Mouse (Mus musculus) cerebellum, postnatal 14 days (tissue): ENCODE results near the gene Psmc1.

Experiments
- DNase-seq, 2 experiments: peaks; one replicate each; pipeline ENCODE4 v3.0.0; 2021; ENCODE audit warnings: mixed read lengths in 2 of 2

Gene Psmc1

DNA sequence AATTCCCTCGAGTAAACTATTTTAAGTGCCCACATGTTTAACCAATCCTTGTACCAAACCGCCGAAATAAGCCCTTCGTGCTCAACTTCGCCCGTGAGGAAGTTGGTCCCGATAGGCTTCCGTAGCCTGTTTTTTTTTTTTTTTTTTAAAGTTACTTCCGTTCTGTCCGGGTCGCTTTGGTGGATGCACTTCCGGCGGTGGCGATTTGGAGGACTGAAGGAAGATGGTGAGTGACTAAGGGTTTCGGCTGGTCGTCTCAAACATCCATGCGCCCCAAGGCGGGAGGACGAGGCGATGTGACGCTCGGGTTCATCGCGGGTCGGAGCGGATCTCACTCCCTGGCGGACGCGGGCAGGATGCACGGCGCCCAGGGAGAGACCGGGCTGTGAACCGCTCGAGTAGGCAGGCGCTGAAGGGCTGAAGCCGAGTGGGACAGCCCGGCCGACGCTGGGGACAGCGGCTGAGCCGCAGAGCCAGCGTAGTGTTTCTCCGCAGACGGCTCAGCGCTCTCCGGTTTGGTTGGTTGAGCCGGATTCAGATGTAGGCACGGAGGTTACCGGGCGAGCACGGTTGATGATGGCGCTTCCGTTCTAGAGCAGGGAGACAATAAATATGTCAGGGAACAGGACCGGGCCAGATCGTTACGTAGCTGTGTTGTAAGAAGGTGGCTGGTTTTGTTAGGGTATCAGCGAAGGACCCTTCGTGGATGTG, at the start of gene Psmc1:
Gene Psmc1, plus strand, starts transcription at position 169 of the 711 bp plus-strand sequence.
- peak; percentile 88 for DNase-seq

DNA sequence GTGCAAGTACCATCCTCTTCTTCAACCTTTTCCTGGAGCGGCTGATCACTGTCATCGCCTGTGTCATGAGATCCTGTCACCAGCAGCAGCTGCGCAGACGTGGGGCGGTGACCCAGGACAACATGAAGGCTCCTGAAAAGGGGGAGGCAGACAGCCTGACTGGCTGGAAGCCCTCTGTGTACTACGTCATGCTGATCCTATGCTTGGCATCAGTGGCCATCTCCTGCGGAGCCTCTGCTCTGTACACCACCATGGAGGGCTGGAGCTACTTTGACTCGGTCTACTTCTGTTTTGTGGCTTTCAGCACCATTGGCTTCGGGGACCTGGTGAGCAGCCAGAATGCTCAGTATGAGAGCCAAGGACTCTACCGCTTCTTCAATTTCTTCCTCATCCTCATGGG, 48.9 kb upstream of the Psmc1 start:
- peak; percentile 22 to 27 for DNase-seq

DNA sequence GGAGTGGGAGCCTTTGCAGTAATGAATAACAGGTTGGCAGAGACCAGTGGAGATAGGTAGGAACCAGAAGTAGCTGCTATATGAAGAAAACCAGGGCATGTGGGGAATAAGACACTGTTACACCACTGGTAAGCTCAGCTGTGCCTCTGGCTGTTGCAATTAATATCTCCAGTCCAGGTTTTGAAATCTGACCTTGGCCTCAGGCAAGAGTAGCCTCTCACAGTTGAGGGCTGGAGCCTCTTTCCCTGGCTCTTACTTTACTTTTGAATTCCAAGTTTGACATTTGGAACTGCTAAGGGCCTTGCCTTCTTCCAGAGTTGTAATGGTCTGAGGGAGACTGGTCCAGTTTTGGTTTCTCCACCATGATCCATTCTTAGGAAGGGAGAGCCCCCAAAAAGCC, 48.1 kb upstream of the Psmc1 start:
- DNase-seq = no peak

DNA sequence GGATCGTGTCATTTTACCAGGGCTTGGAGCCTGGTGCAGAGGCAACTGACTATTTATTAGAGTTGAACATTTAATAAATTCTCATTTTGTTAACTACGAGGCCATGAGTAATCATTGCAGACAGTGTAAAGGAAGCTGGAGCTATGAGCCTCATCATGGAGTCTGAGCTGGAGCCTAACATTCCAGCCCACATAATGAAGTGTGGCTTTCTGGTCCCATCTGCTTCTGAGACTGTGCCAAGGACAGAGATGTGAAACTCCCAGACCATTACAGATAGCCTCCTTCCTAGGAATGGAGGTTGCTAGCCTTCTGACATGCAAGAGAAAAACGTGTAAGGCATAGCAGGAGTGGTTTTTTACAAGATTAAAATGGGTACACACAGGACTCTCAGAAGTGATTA, 47.4 kb upstream of the Psmc1 start:
- no peak for DNase-seq

DNA sequence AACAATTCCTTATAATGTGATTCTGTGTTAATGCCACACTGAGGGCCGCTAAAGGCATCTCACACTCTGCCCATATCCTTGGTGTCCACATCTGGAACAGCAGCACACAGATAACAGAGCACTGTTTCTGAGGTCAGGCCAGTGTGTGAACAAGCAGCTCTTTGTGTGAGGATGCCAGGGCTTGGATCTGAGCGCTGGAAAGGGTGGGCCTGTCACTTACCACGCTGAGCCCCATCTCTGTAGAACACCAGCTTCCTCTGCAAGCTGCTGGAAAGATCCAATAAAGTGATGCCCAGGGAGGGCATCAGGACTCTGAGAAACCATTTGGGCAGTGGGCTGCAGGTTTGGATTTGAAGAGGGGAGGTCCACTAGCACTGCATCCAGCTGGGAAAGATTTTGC, 44.8 kb upstream of the Psmc1 start:
- DNase-seq = no peak

DNA sequence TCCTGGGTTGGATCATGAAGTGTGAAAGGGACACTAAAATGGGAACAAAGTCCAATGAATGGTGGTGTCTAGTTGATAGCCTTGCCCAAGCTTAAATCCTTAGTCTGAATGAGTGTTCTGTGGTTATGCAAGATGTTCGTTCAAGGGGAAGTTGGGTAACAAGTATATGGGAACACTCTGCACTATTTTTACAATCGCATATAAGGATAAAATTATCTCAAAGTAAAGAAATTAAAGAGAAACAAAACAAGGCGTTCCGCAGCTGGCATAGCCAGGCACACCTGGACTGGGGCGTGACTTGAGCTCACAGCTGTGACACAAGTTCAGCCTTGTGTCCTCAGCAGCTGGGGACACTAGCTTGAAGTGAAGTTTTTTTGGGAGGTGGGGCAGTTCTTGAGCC, 42.5 kb upstream of the Psmc1 start:
- no peak for DNase-seq

DNA sequence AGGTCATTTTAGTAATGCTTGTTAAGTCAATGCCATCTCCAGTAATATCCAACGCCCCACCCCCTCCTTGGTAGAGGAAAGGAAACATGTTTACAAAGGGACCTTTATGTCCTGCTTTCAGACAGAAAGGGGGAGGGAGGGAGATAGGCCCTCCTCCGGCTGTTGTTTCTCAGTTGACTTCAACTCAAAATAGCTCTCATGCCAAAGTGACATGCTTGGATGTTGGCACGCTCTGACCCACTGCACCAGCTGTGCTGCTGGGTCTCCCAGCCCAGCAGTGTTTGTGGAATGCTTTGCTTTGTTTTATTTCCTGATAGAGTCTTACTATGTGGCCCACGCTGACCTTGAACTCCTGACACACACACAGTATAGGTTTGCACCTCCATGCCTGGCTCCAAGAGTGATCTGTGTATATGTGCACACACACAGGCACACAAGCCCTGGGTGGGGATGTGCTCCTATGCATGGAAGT, 36.7 kb upstream of the Psmc1 start:
- DNase-seq = peak in 1 of 2 experiments; percentile 12

DNA sequence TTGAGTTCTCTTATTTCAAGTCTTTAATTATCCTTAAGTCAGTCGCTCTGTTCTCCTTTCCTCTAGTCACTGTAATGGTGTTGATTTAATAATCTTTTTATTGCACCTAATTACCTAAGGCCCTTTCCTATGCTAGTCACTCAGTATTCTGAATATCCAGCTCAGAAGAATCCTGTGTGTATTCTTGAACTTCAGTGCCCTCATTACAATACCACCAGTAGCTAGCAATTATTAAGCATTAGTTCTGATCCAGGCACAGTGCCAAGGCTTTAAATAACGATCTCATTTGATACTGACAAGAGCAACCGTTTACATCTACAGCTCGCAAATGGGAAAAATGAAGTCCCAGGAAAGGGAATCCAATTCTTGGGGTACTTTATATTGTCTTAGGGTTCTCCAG, 34.2 kb upstream of the Psmc1 start:
- no peak for DNase-seq

DNA sequence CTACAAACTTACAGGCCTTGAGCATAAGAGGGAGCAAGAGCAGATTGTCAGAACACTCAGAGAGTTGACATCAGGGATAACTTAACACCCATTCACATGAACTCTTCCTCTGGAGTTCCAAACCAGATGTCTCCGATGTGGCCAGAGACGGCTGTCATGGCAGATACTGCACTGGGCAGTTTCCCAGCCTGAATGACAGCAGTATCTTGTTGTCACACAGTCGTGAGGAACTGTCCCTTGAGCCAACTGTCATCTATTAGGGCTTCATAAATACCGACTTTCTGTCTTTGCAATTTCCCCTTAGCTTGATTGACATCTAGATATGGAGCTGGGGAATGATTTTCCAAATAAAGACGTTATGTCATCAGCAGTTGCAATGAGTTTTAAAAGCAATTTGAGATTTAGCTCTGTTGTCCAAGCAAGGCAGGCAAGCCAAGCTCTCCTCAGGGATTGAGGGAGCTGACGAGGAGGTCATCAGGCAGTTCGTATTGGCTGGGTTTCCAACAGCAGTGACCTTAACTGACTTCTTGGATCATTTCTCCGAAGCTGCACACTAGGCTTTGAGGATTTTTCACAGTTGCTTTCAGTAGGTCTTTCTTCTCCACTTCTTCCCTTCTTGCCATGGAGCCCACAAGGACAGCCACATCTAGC, 30.2 kb upstream of the Psmc1 start:
- DNase-seq = no peak

DNA sequence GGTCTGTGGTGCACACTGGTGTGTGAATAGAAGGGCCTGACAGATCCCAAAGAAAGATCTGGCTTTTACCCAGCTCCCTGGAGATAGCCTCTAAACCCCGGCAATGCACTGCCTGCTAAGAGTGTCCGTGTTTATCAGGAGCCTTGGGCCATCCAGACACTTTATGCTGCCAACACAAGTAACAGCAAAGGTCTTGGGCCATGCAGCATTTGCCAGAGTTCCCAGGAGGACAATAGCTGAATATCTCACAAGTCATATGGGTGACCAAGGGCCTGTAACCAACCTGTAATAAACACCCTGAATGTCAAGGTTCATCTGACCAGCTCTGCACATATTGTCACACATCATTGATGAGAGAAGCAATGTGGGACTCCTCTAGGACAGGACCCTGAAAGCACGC, 21.9 kb upstream of the Psmc1 start:
- DNase-seq = no peak

DNA sequence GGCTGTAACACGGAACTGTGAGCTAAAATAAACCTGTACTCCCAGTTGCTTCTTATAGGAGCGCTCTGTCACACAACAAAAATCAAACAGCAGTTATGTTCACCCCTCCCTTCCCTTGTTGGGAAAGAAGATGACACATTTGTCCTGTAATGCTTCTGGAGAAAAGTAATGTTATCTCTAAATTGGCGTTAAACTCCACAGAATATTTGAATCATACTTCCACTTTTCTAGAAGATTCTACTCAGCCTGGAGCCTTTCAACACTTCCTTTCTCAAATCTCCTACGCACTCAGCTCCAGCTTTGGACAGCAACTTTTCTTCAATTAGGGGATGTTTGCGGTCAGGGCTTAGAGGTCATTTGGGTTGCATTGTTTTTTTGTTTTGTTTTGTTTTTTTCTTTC, 20.7 kb upstream of the Psmc1 start:
- no peak for DNase-seq

DNA sequence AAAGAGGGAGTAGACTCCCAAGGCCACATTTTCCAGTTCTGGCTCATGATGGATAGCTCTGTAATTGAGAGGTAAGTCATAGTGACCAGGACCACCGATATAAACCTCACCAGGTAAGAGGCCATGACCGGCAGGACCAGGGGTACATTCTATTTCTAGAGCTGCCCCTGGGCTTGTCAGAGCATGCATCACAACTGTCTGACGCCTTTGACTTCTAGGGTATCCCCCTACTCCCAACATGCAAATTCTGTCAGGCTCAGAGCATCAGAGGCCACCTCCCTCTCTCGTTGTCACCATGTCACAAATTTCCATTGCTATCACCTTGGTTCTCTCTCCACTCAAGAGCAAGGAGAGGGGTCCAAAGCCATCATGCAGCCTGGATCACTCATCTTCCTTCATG, 19.2 kb upstream of the Psmc1 start:
- no peak for DNase-seq

DNA sequence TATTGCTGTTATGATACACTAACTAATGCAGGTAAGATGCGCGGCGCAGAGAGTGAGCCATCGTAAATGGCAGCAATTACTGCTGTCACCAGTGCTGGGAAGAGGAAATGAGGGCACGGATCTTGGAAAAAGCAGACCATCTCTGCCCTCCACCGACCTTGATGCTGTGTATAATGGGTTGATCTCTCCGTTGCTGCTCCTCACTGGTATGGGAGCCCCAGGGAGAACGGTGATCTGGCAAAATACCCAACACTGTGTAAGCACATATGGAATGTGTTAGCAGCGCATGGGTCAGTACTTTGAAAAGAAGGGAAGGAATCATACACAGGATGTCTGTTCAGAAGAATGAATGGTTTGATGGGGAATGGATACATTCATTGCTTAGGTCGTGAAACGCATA, 16.9 kb upstream of the Psmc1 start:
- no peak for DNase-seq

DNA sequence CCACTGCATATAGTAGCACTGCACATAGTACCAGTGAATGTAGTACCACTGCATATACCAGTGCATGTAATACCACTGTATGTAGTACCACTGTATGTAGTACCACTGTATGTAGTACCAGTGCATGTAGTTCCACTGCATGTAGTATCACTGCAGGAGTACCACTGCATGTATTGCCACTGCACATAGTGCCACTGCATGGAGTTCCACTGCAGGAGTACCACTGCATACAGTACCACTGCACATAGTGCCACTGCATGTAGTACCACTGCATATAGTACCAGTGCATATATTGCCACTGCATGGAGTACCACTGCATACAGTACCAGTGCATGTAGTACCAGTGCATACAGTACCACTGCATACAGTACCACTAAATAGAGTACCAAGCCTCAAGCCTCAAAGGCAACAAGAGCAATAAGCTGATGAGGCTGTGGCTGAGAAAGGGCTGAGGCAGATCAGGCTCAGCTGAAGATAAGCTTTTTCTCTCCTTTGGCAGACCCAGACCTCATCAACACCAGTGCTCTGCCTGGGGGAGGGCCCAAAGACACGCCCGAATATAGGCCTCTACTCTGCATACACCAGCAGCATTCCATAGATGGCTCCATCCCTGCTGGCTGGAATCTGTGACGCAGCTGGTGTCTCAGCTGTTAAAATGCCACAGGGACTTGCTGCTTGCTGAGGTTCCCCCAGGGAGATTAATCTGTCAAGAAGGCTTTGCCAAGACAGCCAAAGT, 9.8 kb upstream of the Psmc1 start:
- no peak for DNase-seq

DNA sequence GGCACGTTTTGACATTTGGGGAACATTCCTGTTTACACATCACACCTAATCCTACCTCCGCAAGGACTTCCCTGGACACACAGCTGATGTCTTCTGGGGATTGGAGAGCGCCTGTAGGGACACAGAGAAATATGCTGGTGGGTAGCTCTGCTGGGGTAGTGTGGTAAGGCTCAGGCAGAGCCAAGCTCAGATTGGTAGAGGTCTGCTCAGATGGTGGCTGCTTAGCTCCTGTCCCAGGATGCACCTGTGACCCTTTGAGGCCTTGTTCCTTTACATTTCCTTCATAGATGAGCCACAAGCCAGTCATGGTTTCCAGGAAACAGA, 9.3 kb upstream of the Psmc1 start:
- DNase-seq = no peak

DNA sequence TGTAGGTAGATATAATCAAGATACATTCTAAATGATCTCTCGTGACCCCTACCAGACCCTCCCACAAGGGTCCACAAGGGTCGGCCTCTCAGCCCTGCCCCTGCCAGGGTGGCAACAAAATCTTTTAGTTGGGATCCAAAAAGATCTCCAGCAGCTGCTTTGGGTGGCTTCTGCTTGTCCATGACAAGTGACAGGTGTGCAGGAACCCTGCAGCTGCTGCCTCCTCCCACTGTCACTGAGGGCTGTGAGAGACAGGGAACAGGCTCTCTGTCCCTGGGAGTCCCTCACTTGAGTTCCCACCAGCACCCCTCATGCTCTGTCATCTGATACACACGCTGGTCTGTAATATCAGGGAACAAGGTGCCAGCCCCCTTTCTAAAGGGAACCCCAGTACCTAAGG, 8.3 kb upstream of the Psmc1 start:
- no peak for DNase-seq

DNA sequence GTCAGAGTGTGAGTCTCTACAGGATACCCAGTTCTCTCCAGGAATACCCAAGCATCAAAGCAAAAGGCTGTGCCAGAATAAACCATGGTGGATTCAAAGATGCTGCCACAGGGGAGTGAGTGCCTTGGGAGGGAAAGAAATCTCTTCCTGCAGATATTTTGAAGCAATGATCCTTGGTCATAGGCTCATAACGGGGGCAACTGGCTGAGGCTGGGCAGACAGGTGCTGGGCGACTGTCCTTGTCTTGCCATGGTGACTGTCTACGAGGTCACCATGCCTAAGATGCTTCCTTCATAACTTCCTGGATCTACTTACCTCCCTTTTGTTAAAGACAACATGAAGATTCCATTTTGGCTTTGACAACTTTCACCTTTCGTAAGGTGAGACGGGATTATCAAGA, 5.4 kb upstream of the Psmc1 start:
- DNase-seq = no peak

DNA sequence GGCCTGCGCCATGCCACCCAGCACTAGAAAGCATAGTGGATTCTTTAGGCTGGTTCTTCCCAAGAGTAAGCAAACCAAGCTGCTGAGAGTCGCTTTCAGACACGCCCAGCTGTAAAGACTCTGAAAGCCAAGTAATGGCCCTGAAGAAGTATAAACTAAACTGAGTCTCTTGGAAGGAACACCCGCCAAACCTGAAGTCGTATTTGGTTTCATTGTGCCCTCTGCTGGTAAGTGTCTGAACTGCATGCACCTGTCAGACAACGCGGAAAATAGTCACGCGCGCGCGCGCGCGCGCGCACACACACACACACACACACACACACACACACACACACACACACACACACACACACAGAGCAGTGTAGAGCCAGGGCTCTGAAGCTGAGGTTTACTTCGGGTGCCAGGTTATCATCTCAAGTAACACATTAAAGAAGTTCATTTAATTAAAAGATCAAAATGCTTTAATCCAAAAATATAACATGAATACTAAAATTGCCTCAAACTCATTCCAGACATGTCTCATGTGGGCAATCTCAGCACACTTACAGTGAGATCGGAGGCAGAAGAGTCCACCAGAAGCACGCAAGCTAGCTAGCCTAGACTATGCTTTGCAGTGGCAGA, 3.6 kb upstream of the Psmc1 start:
- peak; percentile 89 to 95 for DNase-seq

DNA sequence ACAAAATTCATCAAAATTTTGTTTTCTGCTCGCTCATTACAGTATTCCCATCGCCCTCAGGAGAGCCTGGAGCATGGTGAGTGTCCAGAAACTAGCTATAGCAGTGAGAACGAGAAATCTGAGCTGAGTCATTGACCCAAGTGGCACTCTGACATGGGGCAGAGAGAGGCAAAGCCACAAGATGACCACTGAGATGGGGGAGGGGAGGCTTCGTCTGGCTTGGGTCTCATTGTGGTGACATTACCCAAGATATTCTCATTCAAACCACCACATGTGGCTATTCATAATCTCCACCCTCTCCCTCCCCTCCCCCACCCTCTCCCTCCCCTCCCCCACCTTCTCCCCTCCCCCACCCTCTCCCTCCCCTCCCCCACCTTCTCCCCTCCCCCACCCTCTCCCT, 2.5 kb upstream of the Psmc1 start:
- DNase-seq = no peak

DNA sequence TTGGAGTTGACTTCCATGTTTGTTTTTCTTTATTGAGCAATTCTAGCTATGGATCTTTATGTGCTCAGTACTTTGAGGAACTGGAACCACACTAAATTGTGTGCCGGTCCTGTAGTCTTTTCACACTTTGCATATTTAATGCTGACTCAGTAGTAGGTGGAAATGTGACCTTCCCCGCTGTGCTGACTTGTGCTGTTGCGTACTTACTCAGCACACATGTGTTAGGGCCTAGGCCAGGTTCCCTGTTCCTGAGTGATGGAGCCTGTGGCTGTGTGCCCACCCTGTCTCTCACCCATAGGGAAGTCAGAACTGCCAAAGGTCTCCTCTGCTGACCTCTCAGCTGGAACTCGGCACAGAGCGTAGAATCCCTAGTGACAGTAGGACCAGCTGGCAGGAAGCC, 6.0 kb downstream of the Psmc1 start:
- DNase-seq = no peak

DNA sequence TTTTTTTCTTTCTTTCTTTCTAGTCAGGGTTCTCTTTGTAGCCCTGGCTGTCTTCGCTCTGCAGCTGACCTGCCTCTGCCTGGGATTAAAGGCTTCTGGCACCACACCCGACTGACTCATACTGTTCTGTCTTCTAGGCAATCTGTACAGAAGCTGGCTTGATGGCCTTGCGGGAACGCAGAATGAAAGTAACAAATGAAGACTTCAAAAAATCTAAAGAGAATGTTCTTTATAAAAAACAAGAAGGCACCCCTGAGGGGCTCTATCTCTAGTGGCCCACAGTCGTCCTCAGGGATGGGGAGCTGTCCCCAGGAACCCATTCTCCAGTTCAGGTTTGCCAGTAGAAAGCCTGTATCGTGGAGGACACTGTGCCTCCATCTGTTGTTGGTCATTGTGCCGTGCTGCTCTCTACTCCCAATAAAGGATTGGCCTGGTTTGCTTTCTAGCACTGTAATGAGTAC, 13.0 kb downstream of the Psmc1 start:
- DNase-seq = peak; percentile 66 to 68

DNA sequence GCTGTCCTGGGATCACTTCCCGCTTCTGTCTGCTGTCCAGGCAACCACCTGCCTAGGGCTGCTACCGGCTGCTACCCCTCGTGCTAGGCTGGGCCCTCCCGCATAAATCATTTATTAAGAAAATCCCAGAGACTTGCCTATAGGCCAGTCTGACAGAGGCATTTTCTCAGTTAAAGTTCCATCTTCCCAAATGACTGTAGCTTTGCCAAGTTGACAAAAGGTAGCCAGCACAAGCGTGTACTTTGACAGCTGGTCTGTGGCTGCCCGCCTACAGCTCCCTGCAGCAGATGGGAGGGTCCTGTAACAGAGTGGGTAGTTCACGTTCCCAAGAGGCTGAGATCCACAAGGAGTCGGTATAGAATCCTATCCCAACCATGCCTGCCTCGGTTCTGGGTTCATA, 13.5 kb downstream of the Psmc1 start:
- DNase-seq = peak; percentile 54 to 57

DNA sequence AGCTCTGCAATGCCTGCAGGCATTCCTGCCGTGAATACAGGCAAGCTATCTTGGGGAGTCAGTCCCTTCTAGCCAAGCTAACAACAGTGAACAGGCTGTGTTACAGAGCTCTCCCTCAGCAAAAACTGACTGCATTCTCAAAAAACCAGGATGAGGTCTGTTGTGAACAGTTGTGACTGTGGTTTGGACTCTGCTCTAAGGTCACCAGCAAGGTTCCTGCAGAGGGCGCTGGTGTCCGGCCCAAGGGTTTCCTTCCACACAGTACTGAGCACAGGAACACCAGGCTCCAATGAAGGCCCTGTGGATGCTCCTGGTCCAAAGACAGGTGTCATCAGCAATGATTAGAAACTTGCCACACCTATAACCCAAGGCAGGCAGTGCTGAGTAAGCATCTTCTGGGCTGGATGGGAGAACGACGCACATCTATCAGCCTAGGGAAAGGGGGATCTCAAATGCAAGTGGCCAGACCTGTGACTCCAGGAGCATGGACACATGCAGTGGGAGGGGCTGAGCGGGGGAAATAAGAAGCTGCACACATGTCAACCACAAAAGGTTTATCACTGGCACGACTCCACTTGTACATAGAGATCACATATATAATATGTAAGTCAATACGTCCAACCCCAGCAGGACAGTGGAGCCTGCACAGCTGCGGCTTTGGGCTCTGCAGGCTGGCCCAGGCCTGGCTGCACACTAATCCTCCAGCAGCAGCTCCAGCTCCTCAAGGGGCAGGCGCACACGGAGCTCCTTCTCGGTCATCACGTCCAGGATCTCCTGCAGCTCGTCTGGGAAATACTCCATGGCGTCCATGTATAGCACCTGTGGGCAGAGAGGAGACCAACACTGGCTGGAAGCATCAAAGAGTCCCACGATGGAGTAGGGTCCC, 15.2 kb downstream of the Psmc1 start:
- DNase-seq = no peak
